Mouse (Mus musculus): Measurements from ENCODE around the gene Syt13. TPM values are rescaled to one million over a fixed set of nuclear protein-coding genes. Genes with fewer than 3 reads are reported as not detected.

Syt13 gene
- total and polyA plus RNA-seq, 3 experiments, result not detected

DNA sequence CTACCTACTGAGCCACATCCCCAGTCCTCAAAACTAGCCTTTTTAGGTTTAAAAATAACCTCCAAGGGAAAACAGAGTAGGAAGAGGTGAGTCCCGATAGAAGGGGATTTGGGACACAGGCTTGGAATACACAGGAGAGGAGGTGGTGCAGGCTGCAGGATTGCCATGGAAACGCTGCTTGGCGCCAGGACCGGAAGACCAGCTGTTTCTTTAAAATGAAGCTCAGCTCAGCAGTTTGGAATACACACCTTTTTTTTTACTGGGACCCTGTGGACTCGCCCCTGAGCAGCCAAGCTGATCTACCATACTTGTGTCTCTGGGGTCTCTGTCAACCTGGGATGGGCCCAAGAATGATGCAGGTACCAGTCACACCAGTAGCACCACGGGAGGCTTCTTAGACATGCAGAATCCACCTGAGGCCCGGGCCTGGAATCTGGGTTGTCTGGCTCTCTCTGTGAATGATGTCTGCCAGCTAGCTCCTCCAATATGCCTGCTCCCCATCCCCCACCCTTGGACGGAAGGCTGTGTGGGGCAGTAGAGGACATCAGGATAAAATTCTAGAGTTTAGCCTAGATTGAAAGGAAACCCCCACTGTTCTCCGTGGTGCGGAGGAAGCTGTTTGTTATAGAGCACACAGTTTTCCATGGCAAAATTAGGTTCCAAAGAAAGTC, 19.5 kb downstream of the Syt13 start:
- Histone ChIP-seq H3K9me3 (replicated peaks; ENCODE audit: insufficient read depth, low read length) (no peaks in the 10 kb centered on the region), H3K4me3 (ENCODE audit: control insufficient read depth in 1 of 2, insufficient read depth in 1 of 2, low read depth in 2 of 2, low read length in 2 of 2) (no peak overlapping the region), H3K27ac (ENCODE audit: control insufficient read depth, low read depth, low read length) (no peak overlapping the region), H3K4me1 (ENCODE audit: control insufficient read depth in 1 of 2, insufficient read depth in 2 of 2, low read length in 2 of 2) (no peaks in the 10 kb centered on the region; a peak in 1 of 4 replicates), H3K36me3 (ENCODE audit: control insufficient read depth in 1 of 2, insufficient read depth in 2 of 2, low read length in 2 of 2) (no peaks in the 10 kb centered on the region), H3K27me3 (ENCODE audit: control insufficient read depth in 1 of 2, insufficient read depth in 2 of 2, low read length in 2 of 2) (peaks cover 5 to 13% of the 10 kb centered on the region in 2 experiments; a peak in 3 of 4 replicates), H3K79me2 (ENCODE audit: control insufficient read depth, insufficient read depth, low read length, poor library complexity) (no peaks in the 10 kb centered on the region), H3K9ac (ENCODE audit: control insufficient read depth, low read depth, low read length, poor library complexity, severe bottlenecking) (no peak overlapping the region)
- no peak for DNase-seq (ENCODE audit: low read depth, low spot score)
- TF ChIP-seq GABPA (IDR thresholded peaks at IDR 0.05; ENCODE audit: low read depth, low read length) (no peak), ETS1 (IDR thresholded peaks at IDR 0.05; ENCODE audit: low read depth, low read length) (no peak), TBP (IDR thresholded peaks at IDR 0.05; ENCODE audit: low read depth, low read length) (no peak), BHLHE40 (IDR thresholded peaks at IDR 0.05; ENCODE audit: borderline replicate concordance, low read depth, low read length) (no peak), ZKSCAN1 (IDR thresholded peaks at IDR 0.05; ENCODE audit: low read depth, low read length) (no peak), NELFE (IDR thresholded peaks at IDR 0.05; ENCODE audit: low read depth, low read length) (no peak), NRF1 (IDR thresholded peaks at IDR 0.05; ENCODE audit: insufficient read depth, low read depth, low read length, poor library complexity, severe bottlenecking) (no peak)

DNA sequence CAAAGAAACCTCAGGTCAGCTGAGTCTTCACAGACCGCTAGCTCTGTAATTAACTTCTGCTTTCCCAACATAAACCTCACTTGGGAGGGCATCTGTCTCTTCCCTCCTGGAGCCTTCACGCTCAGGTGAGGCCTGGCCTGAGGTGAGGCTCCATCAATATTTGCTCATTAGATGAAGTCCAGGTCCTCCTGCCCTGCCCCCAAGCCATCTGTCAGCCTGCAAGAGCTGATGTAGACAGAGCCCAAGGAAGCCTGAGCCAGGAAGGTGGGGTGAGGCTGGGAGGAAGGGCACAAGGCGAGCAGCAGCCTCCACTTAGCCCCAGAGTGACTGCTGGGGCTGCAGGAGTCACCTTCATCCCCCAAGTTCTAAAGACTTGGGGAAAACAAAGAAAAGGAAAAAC, 20.6 kb downstream of the Syt13 start:
- no peak for DNase-seq (ENCODE audit: low read depth, low spot score)
- Histone ChIP-seq H3K4me1 (ENCODE audit: control insufficient read depth in 1 of 2, insufficient read depth in 2 of 2, low read length in 2 of 2) (no peaks in the 10 kb centered on the region; a peak in 1 of 4 replicates), H3K4me3 (ENCODE audit: control insufficient read depth in 1 of 2, insufficient read depth in 1 of 2, low read depth in 2 of 2, low read length in 2 of 2) (no peak overlapping the region), H3K27me3 (ENCODE audit: control insufficient read depth in 1 of 2, insufficient read depth in 2 of 2, low read length in 2 of 2) (peaks cover 5 to 13% of the 10 kb centered on the region in 2 experiments; a peak in 3 of 4 replicates), H3K36me3 (ENCODE audit: control insufficient read depth in 1 of 2, insufficient read depth in 2 of 2, low read length in 2 of 2) (no peaks in the 10 kb centered on the region), H3K27ac (ENCODE audit: control insufficient read depth, low read depth, low read length) (no peak overlapping the region), H3K9me3 (replicated peaks; ENCODE audit: insufficient read depth, low read length) (no peaks in the 10 kb centered on the region), H3K79me2 (ENCODE audit: control insufficient read depth, insufficient read depth, low read length, poor library complexity) (no peaks in the 10 kb centered on the region), H3K9ac (ENCODE audit: control insufficient read depth, low read depth, low read length, poor library complexity, severe bottlenecking) (no peak overlapping the region)
- TF ChIP-seq POLR2A (IDR thresholded peaks at IDR 0.05; ENCODE audit: control insufficient read depth in 1 of 2, insufficient read depth in 1 of 2, low read depth in 1 of 2, low read length in 2 of 2, poor library complexity in 1 of 2) (no peak), MXI1 (IDR thresholded peaks at IDR 0.05; ENCODE audit: low read depth, low read length) (no peak), ZC3H11A (IDR thresholded peaks at IDR 0.05; ENCODE audit: low read depth, low read length) (no peak), USF2 (IDR thresholded peaks at IDR 0.05; ENCODE audit: borderline replicate concordance in 1 of 2, insufficient read depth in 1 of 2, low read depth in 1 of 2, low read length in 2 of 2) (no peak), CHD1 (IDR thresholded peaks at IDR 0.05; ENCODE audit: low read depth, low read length) (no peak), GABPA (IDR thresholded peaks at IDR 0.05; ENCODE audit: low read depth, low read length) (no peak), RCOR1 (IDR thresholded peaks at IDR 0.05; ENCODE audit: low read depth, low read length) (no peak), JUND (IDR thresholded peaks at IDR 0.05; ENCODE audit: low read depth, low read length) (no peak), ELF1 (IDR thresholded peaks at IDR 0.05; ENCODE audit: low read depth, low read length) (no peak), GATA1 (IDR thresholded peaks at IDR 0.05; ENCODE audit: low read depth, low read length) (no peak), CHD2 (IDR thresholded peaks at IDR 0.05; ENCODE audit: low read length) (no peak), TBP (IDR thresholded peaks at IDR 0.05; ENCODE audit: low read depth, low read length) (no peak), UBTF (IDR thresholded peaks at IDR 0.05; ENCODE audit: borderline replicate concordance, insufficient read depth, low read depth, low read length) (no peak), SMC3 (IDR thresholded peaks at IDR 0.05; ENCODE audit: low read depth, low read length) (no peak)
